Mouse (Mus musculus) liver, embryonic 11.5 days (tissue): Measurements from ENCODE around the gene Mrtfa. TPM values are rescaled to one million over a fixed set of nuclear protein-coding genes. Genes with fewer than 3 reads are reported as not detected.

Experiments used
- ATAC-seq: fragments of 200-750 bp; cut with Nextera tagmentation; replicated peaks from 2 replicates; pipeline ENCODE4 v1.8.0; 2017; ENCODE audit warnings: moderate number of reproducible peaks, mild to moderate bottlenecking, moderate TSS enrichment, moderate library complexity; ENCODE audit not compliant: low FRiP score
- DNase-seq: peaks from one replicate; pipeline ENCODE4 v3.0.0-alpha.2; 2017; ENCODE audit warnings: low spot score
- H3K27ac ChIP-seq: fragments of 300-500 bp; sonication (generic); 2 replicates; pipeline ENCODE4 v1.5.1; 2014; ENCODE audit warnings: mild to moderate bottlenecking, low read depth, low read length, control low read depth
- H3K27me3 ChIP-seq: fragments of 300-500 bp; sonication (generic); replicated peaks from 2 replicates; pipeline ENCODE4 v1.6.1; 2014; ENCODE audit warnings: low read length, mixed read lengths; ENCODE audit not compliant: control insufficient read depth, insufficient read depth
- H3K36me3 ChIP-seq: fragments of 300-500 bp; sonication (generic); 2 replicates; pipeline ENCODE4 v1.6.1; 2014; ENCODE audit warnings: mild to moderate bottlenecking, low read length, moderate library complexity, mixed read lengths; ENCODE audit not compliant: control insufficient read depth, insufficient read depth
- H3K4me1 ChIP-seq: fragments of 300-500 bp; sonication (generic); replicated peaks from 2 replicates; pipeline ENCODE4 v1.6.1; 2014; ENCODE audit warnings: low read length, mixed read lengths; ENCODE audit not compliant: control insufficient read depth, insufficient read depth
- H3K4me2 ChIP-seq: fragments of 300-500 bp; sonication (generic); 2 replicates; pipeline ENCODE4 v1.6.1; 2014; ENCODE audit warnings: mild to moderate bottlenecking, control low read depth, moderate library complexity
- H3K4me3 ChIP-seq: fragments of 300-500 bp; sonication (generic); 2 replicates; pipeline ENCODE4 v1.5.1; 2014; ENCODE audit warnings: low read depth, low read length, control low read depth
- H3K9ac ChIP-seq: fragments of 300-500 bp; sonication (generic); 2 replicates; pipeline ENCODE4 v1.6.1; 2014; ENCODE audit warnings: low read depth, low read length, control low read depth
- H3K9me3 ChIP-seq: fragments of 300-500 bp; sonication (generic); 2 replicates; pipeline ENCODE4 v1.6.1; 2016; ENCODE audit warnings: low read length, inconsistent platforms, mixed read lengths; ENCODE audit not compliant: control insufficient read depth
- WGBS: fragments of 180-500 bp; shearing (Covaris S2); extraction: QIAGEN DNeasy Blood & Tissue Kit; methylation state at CpG from one replicate; pipeline ENCODE4 v1.1.7; 2014; 5-methylcytosine and 5-hydroxymethylcytosine counted together
- polyA plus RNA-seq: library from polyadenylated mRNA; unstranded; fragments of >200 nt; fragmentation: Nextera tagmentation; extraction: Ambion mirVana; gene quantifications from 2 replicates; pipeline ENCODE4 v1.2.1, GENCODE M21; 2014

The Mrtfa gene
- polyA plus RNA-seq, 1 experiment from 2014 or later = 20.6 TPM

DNA sequence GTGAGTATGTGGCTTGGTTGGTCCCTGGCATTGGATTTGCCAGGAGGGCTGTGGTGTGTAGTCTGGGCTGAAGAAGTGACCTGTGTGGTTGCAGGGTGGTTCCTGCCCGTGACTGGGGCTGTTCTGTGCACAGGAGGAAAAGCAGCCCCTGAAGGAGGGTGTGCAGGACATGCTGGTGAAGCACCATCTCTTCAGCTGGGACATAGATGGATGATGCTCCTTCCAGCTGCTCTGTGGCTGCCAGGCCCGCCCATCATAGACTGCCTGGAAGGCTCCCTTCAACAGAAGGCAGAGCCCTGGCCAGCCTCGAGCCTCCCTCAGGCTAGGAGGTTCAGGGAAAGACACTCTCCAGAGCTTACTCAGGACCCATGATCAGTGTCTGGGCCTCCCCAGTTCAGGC is 179.0 kb downstream of the Mrtfa start:
- Histone ChIP-seq H3K9ac (no peak overlapping the region), H3K4me3 (no peak overlapping the region), H3K27me3 (no peaks in the 10 kb centered on the region), H3K4me1 (no peaks in the 10 kb centered on the region), H3K4me2 (no peak overlapping the region), H3K27ac (no peak overlapping the region), H3K9me3 (no peaks in the 10 kb centered on the region), H3K36me3 (peaks cover 14% of the 10 kb centered on the region)
- DNase-seq = no peak
- ATAC-seq = no peak
- WGBS = 63% methylated on average over 3 of the region's 3 CpGs

GRCm38 (mm10) chr15:81010114-81010513 is 180.4 kb downstream of the Mrtfa start:
- Histone ChIP-seq H3K4me1 (no peaks in the 10 kb centered on the region), H3K4me3 (no peak overlapping the region), H3K9me3 (no peaks in the 10 kb centered on the region), H3K27me3 (no peaks in the 10 kb centered on the region), H3K4me2 (no peak overlapping the region), H3K27ac (no peak overlapping the region), H3K36me3 (peaks cover 8% of the 10 kb centered on the region; the same call in 1 of the 2 replicates), H3K9ac (no peak overlapping the region)
- DNase-seq (no peak), ATAC-seq (no peak)
- WGBS = 80% methylated on average over 7 of the region's 7 CpGs

DNA sequence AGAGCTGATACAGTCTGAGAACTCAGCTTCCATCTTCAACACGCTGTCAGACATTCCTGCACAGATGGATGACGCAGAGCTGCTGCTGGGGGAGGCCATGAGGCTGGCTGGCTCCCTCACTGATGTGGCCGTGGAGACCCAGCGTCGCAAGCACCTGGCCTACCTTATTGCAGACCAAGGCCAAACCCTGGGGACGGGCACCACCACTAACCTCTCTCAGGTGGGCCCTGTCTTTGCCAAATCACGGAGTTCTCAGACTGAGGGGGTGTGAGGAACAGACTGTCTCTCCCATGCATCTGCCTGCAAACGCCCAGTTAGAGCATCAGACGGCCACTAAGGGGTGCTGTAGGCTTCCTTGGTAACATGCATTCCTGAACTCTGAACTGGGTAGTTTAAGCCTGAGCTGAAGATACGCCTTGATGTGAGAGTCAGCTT is 181.9 kb downstream of the Mrtfa start:
- H3K9me3 ChIP-seq = no peaks in the 10 kb centered on the region
- WGBS = 63% methylated on average over 10 of the region's 10 CpGs
- no peak overlapping the region for H3K9ac ChIP-seq
- H3K4me2 ChIP-seq = no peak overlapping the region
- no peak overlapping the region for H3K27ac ChIP-seq
- H3K4me1 ChIP-seq = no peaks in the 10 kb centered on the region
- H3K27me3 ChIP-seq = no peaks in the 10 kb centered on the region
- H3K36me3 ChIP-seq = peaks cover 8% of the 10 kb centered on the region; the same call in 1 of the 2 replicates
- H3K4me3 ChIP-seq = no peak overlapping the region
- DNase-seq = no peak
- no peak for ATAC-seq

- no peaks in the 10 kb centered on the region for H3K9me3 ChIP-seq
- H3K4me1 ChIP-seq = peaks cover 4% of the 10 kb centered on the region
- 85% methylated on average over 8 of the region's 8 CpGs for WGBS
Observed at GRCm38 (mm10) chr15:81007905-81008304, 182.7 kb downstream of the Mrtfa start.

GRCm38 (mm10) chr15:81007339-81007738 is 183.2 kb downstream of the Mrtfa start:
- Histone ChIP-seq H3K9ac (no peak overlapping the region), H3K4me1 (peaks cover 4% of the 10 kb centered on the region), H3K4me3 (no peak overlapping the region), H3K27me3 (no peaks in the 10 kb centered on the region), H3K9me3 (no peaks in the 10 kb centered on the region), H3K4me2 (no peak overlapping the region), H3K36me3 (peaks cover 9% of the 10 kb centered on the region), H3K27ac (no peak overlapping the region)
- whole genome bisulfite sequencing = 95% methylated on average over 9 of the region's 9 CpGs
- DNase-seq (no peak), ATAC-seq (no peak)

More at GRCm38 (mm10) chr15:81007905-81008304, 182.7 kb downstream of the Mrtfa start:
- Histone ChIP-seq H3K27me3 (no peaks in the 10 kb centered on the region), H3K4me3 (no peak overlapping the region), H3K9ac (no peak overlapping the region), H3K36me3 (peaks cover 9% of the 10 kb centered on the region), H3K4me2 (no peak overlapping the region), H3K27ac (no peak overlapping the region)
- no peak for DNase-seq
- no peak for ATAC-seq

DNA sequence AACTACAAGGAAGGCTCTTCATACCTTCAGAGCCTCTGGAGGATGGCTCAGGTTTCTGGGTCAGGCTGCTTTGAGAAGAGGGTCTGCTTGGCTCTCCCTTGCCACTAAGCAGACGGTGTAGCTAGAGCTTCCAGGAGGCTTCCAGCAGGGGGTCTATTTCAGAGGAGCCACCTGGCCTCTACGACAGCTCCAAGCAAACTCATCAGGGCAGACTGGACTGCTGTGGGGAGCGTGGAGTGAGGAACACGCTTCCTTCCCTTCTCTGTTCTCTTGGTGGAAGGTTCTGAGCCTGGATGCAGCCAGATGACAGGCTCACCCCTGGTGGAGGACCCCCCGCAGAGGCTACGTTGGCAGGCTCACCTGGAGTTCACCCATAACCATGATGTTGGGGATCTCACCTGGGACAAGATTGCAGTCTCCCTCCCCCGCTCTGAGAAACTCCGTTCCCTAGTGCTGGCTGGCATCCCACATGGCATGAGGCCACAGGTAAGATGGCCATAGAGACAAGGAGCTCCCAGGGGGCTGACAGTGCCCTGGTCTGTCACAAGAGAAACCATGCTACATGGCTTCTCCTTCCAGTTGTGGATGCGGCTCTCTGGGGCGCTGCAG is 184.3 kb downstream of the Mrtfa start:
- no peak for ATAC-seq

GRCm38 (mm10) chr15:81000419-81001138 is 190.0 kb downstream of the Mrtfa start:
- Histone ChIP-seq H3K4me1 (peaks cover 33% of the 10 kb centered on the region), H3K9me3 (no peaks in the 10 kb centered on the region), H3K27ac (no peak overlapping the region), H3K4me2 (no peak overlapping the region), H3K9ac (no peak overlapping the region), H3K4me3 (no peak overlapping the region), H3K27me3 (no peaks in the 10 kb centered on the region), H3K36me3 (peaks cover 3% of the 10 kb centered on the region)
- peak; percentile 65 for ATAC-seq
- WGBS = 31% methylated on average over 3 of the region's 4 CpGs
- no peak for DNase-seq

More for the DNA sequence above, 184.3 kb downstream of the Mrtfa start:
- Histone ChIP-seq H3K9me3 (no peaks in the 10 kb centered on the region), H3K9ac (no peak overlapping the region), H3K4me2 (no peak overlapping the region), H3K36me3 (peaks cover 9% of the 10 kb centered on the region), H3K4me1 (peaks cover 4% of the 10 kb centered on the region), H3K4me3 (no peak overlapping the region), H3K27ac (no peak overlapping the region), H3K27me3 (no peaks in the 10 kb centered on the region)
- 87% methylated on average over 10 of the region's 10 CpGs for WGBS
- no peak for DNase-seq

- DNase-seq (no peak), ATAC-seq (peak; percentile 61; the same call in 1 of the 2 replicates)
- Histone ChIP-seq H3K9me3 (no peaks in the 10 kb centered on the region), H3K4me2 (0 out of 2 replicates have a peak overlapping the region, but pooled peaks have one; percentile 12), H3K4me3 (no peak overlapping the region), H3K4me1 (peaks cover 29% of the 10 kb centered on the region), H3K27me3 (no peaks in the 10 kb centered on the region), H3K9ac (no peak overlapping the region), H3K36me3 (no peaks in the 10 kb centered on the region), H3K27ac (0 out of 2 replicates have a peak overlapping the region, but pooled peaks have one; percentile 52)
- WGBS = 46% methylated on average over 1 of the region's 1 CpGs
Observed at GRCm38 (mm10) chr15:80997077-80997476, 193.5 kb downstream of the Mrtfa start.
